Mouse (Mus musculus): ENCODE data around the gene Inafm1. TPM values are rescaled to one million over a fixed set of nuclear protein-coding genes. Genes with fewer than 3 reads are reported as not detected.

The Inafm1 gene
- polyA plus RNA-seq, 1 experiment from 2014 or later: 13.9 TPM

- H3K4me3 ChIP-seq (replicated peaks): no peak overlapping the region
- H3K27ac ChIP-seq: no peak overlapping the region
- no peaks in the 10 kb centered on the region for H3K36me3 ChIP-seq
- WGBS: 56% methylated on average over 9 of the region's 9 CpGs
- no peak overlapping the region for H3K9ac ChIP-seq (replicated peaks)
- H3K9me3 ChIP-seq: no peaks in the 10 kb centered on the region
- H3K4me2 ChIP-seq: no peak overlapping the region
- H3K4me1 ChIP-seq (replicated peaks): no peaks in the 10 kb centered on the region
- no peak for ATAC-seq (ENCODE audit: insufficient number of reproducible peaks, insufficient read depth, low FRiP score, low TSS enrichment, low read depth)
- H3K27me3 ChIP-seq: no peaks in the 10 kb centered on the region; the same call in 1 of the 2 replicates
These were observed 33.8 kb downstream of the Inafm1 start for GRCm38 (mm10) chr7:16239554-16239997.

GRCm38 (mm10) chr7:16229869-16230268 lies 43.5 kb downstream of the Inafm1 start:
- H3K4me2 ChIP-seq: no peak overlapping the region
- no peaks in the 10 kb centered on the region for H3K36me3 ChIP-seq
- no peak overlapping the region for H3K27ac ChIP-seq
- peaks cover 8% of the 10 kb centered on the region for H3K4me1 ChIP-seq (replicated peaks)
- H3K27me3 ChIP-seq: peaks cover 2% of the 10 kb centered on the region; the same call in 1 of the 2 replicates
- ATAC-seq (ENCODE audit: insufficient number of reproducible peaks, insufficient read depth, low FRiP score, low TSS enrichment, low read depth): no peak
- 29% methylated on average over 5 of the region's 5 CpGs for WGBS
- H3K4me3 ChIP-seq (replicated peaks): no peak overlapping the region
- H3K9ac ChIP-seq (replicated peaks): no peak overlapping the region
- H3K9me3 ChIP-seq: peaks cover 8% of the 10 kb centered on the region; the same call in 1 of the 2 replicates

Other genes starting within 250 kb of the Inafm1 start
- 9.0 and 9.4 TPM in 2 replicates for gene Bicra, start 225.7 kb downstream of the Inafm1 start, polyA plus RNA-seq (2016; fragmentation: Nextera tagmentation; extraction: Ambion mirVana)
- 0.08 TPM in 1 of 2 replicates, not detected in the other for gene Zfp541, start 211.8 kb downstream of the Inafm1 start, polyA plus RNA-seq (2016; fragmentation: Nextera tagmentation; extraction: Ambion mirVana)
- gene Napa, start 175.2 kb downstream of the Inafm1 start, polyA plus RNA-seq (2016; fragmentation: Nextera tagmentation; extraction: Ambion mirVana): 181 and 202 TPM in 2 replicates
- gene Kptn, start 153.7 kb downstream of the Inafm1 start, polyA plus RNA-seq (2016; fragmentation: Nextera tagmentation; extraction: Ambion mirVana): 30.7 and 33.3 TPM in 2 replicates
- 0.18 and 0.20 TPM in 2 replicates for gene Slc8a2, start 143.8 kb downstream of the Inafm1 start, polyA plus RNA-seq (2016; fragmentation: Nextera tagmentation; extraction: Ambion mirVana)
- gene Meis3, start 98.5 kb downstream of the Inafm1 start, polyA plus RNA-seq (2016; fragmentation: Nextera tagmentation; extraction: Ambion mirVana): 7.7 and 9.4 TPM in 2 replicates
- 14.7 and 17.4 TPM in 2 replicates for gene Dhx34, start 51.6 kb downstream of the Inafm1 start, polyA plus RNA-seq (2016; fragmentation: Nextera tagmentation; extraction: Ambion mirVana)
- gene C5ar2, start 29.5 kb downstream of the Inafm1 start, polyA plus RNA-seq (2016; fragmentation: Nextera tagmentation; extraction: Ambion mirVana): 0.10 TPM in 1 of 2 replicates, not detected in the other
- 0.45 and 0.91 TPM in 2 replicates for gene C5ar1, start 14.1 kb downstream of the Inafm1 start, polyA plus RNA-seq (2016; fragmentation: Nextera tagmentation; extraction: Ambion mirVana)
- 43.1 and 44.7 TPM in 2 replicates for gene Ccdc9, start 13.2 kb upstream of the Inafm1 start, polyA plus RNA-seq (2016; fragmentation: Nextera tagmentation; extraction: Ambion mirVana)
- gene Bbc3, start 34.8 kb upstream of the Inafm1 start, polyA plus RNA-seq (2016; fragmentation: Nextera tagmentation; extraction: Ambion mirVana): 8.2 and 9.3 TPM in 2 replicates
- 404 and 415 TPM in 2 replicates for gene Sae1, start 114.2 kb upstream of the Inafm1 start, polyA plus RNA-seq (2016; fragmentation: Nextera tagmentation; extraction: Ambion mirVana)
- gene Zc3h4, start 127.3 kb upstream of the Inafm1 start, polyA plus RNA-seq (2016; fragmentation: Nextera tagmentation; extraction: Ambion mirVana): 26.3 and 26.8 TPM in 2 replicates
- gene Tmem160, start 179.2 kb upstream of the Inafm1 start, polyA plus RNA-seq (2016; fragmentation: Nextera tagmentation; extraction: Ambion mirVana): 59.7 and 62.0 TPM in 2 replicates
- 0.42 and 0.44 TPM in 2 replicates for gene Npas1, start 204.1 kb upstream of the Inafm1 start, polyA plus RNA-seq (2016; fragmentation: Nextera tagmentation; extraction: Ambion mirVana)